Mouse (Mus musculus): ENCODE measurements at regions not wholly inside any gene's neighbourhood (a gene's known extent, or its start where the extent isn't known, plus 50 kb on each side); places are given as distances from the start of the nearest gene placed in this dataset.

DNA sequence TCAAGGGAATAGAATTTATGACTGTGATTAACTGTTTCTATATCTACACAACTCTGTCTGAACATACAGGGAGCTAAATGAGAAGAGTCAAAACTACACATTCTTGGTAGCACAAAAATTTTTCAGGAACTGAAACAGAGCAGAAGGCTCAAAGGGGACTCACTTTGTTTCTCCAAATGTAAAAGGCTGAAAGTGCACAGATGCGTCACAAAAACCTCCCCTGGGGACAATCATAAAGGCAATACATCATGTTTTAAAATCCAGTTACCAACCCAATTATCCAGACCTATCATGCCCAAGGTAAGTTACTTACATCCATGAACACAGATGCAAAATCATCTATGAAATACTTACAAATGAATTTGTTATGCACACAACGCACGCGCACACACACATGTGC, 155.0 kb upstream of the Fndc3a start:
- Histone ChIP-seq H3K27me3 (ENCODE audit: control insufficient read depth, insufficient read depth, low read length) (no peaks in the 10 kb centered on the region), H3K4me3 (ENCODE audit: low read length) (no peak overlapping the region), H3K9ac (ENCODE audit: low read length) (no peak overlapping the region), H3K4me1 (ENCODE audit: control insufficient read depth, insufficient read depth, low read length) (no peaks in the 10 kb centered on the region), H3K36me3 (ENCODE audit: control insufficient read depth, insufficient read depth) (no peaks in the 10 kb centered on the region), H3K27ac (ENCODE audit: low read length) (no peak overlapping the region), H3K9me3 (replicated peaks; ENCODE audit: control insufficient read depth, low read length) (no peaks in the 10 kb centered on the region), H3K4me2 (ENCODE audit: low read depth, low read length) (no peak overlapping the region)
- ATAC-seq (replicated peaks; ENCODE audit: extremely low read depth, insufficient read depth, low FRiP score) = no peak
- WGBS = 88% methylated on average over 4 of the region's 4 CpGs

DNA sequence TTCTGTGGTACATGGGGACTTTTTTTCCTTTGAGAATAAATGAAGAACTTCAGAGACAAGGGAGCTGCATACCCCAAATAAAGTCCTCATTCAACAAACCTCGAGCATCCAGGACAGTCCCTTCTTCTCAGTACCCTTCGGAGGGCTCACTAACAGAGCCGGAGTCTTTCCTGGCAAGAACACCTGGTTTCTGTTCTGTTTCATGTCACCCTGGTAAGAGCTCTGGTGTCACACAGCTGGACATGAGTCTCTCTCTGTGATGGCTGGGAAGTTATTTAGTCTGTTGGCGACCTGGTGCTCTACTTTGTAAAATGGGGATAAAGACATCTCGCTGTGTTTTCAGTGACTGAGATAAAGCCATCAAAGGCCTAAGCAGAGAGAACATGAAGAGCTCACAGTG, 154.3 kb upstream of the Fndc3a start:
- no peaks in the 10 kb centered on the region for H3K27me3 ChIP-seq (ENCODE audit: control insufficient read depth, insufficient read depth, low read length)
- WGBS = 40% methylated on average over 5 of the region's 5 CpGs
- ATAC-seq (replicated peaks; ENCODE audit: extremely low read depth, insufficient read depth, low FRiP score) = no peak

DNA sequence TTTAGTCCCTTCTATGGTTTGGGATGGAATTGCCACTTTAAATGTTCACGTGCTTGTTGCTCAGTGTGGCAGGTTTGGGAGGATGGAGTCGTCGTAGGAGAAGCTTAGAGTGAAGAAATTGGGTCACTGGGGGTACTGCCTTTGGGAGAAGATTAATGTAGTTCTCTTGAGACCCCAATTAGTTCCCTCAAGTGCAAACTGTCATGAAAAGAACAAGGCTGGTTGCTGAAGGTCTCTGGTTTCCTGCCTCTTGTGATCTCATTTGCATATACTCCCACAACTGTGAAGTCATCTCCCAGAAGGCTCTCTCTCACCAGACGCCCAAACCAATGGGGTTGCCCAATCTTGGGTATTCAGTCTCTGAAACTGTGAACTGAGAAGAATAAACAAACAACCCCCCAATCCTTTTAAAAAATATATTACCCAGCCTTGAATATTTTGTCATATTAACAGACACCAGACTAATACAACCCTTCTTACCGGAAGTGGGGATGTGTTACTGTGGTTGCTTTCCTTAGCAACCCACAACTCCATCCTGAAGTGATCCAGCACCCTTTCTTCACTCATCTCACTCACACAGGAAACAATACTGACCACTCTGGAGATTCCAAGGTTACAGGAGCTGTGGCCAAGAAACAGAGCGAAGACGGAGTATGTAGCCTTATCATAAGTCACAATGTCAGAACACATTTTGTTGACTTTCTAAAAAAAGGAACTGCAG, 153.2 kb upstream of the Fndc3a start:
- Histone ChIP-seq H3K4me2 (ENCODE audit: low read depth, low read length) (no peak overlapping the region), H3K27ac (ENCODE audit: low read length) (no peak overlapping the region), H3K4me3 (ENCODE audit: low read length) (no peak overlapping the region), H3K27me3 (ENCODE audit: control insufficient read depth, insufficient read depth, low read length) (no peaks in the 10 kb centered on the region), H3K9me3 (replicated peaks; ENCODE audit: control insufficient read depth, low read length) (no peaks in the 10 kb centered on the region; the same call in 1 of the 2 replicates), H3K9ac (ENCODE audit: low read length) (no peak overlapping the region), H3K36me3 (ENCODE audit: control insufficient read depth, insufficient read depth) (no peaks in the 10 kb centered on the region), H3K4me1 (ENCODE audit: control insufficient read depth, insufficient read depth, low read length) (no peaks in the 10 kb centered on the region)
- ATAC-seq (replicated peaks; ENCODE audit: extremely low read depth, insufficient read depth, low FRiP score) = no peak
- 67% methylated on average over 7 of the region's 7 CpGs for WGBS

More for the DNA sequence above, 154.3 kb upstream of the Fndc3a start:
- H3K4me3 ChIP-seq (ENCODE audit: low read length) = no peak overlapping the region
- no peak overlapping the region for H3K9ac ChIP-seq (ENCODE audit: low read length)
- H3K9me3 ChIP-seq (replicated peaks; ENCODE audit: control insufficient read depth, low read length) = no peaks in the 10 kb centered on the region
- H3K36me3 ChIP-seq (ENCODE audit: control insufficient read depth, insufficient read depth) = no peaks in the 10 kb centered on the region
- H3K4me1 ChIP-seq (ENCODE audit: control insufficient read depth, insufficient read depth, low read length) = no peaks in the 10 kb centered on the region
- no peak overlapping the region; the same call in 1 of the 2 replicates for H3K27ac ChIP-seq (ENCODE audit: low read length)
- no peak overlapping the region for H3K4me2 ChIP-seq (ENCODE audit: low read depth, low read length)

DNA sequence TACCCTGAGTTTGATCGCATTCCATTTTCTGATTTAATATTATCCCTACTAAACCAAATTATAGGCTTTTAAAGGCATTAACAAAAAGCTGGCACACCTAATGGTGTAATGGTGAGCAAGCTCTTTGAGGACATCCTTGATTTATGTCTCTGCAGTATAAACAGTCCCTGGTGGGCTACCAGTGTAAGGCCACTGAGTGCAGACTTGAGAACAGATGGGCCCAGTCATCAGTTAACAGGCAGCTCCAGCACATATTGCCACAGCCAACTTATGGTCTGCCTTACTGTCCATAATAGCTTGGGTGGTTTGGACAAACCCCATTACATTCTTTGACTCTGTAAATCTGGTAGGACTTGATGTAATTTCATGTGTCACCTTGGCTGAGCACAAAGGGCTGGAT, 144.4 kb upstream of the Fndc3a start:
- 86% methylated on average over 1 of the region's 1 CpGs for WGBS

DNA sequence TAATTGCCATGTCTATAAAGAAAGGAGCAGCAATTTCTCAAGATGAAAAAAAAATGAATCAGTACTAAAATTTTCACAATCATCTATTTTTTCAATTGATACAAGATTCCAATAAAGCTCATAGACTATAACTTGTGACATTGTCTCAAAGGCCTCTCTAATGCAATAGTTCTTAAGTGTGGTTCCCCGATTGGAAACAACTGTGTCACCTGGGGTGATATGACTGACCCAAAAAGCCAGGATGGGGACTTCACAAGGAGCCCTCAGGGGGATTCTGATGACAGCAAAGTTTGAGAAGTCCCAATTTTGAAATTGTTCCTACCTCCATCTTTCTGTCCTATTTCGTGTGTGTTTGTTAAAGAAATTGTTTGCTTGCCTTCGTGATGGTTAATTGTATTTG, 143.3 kb upstream of the Fndc3a start:
- H3K27me3 ChIP-seq (ENCODE audit: control insufficient read depth, insufficient read depth, low read length) = no peaks in the 10 kb centered on the region
- no peak overlapping the region for H3K27ac ChIP-seq (ENCODE audit: low read length)
- H3K4me3 ChIP-seq (ENCODE audit: low read length) = no peak overlapping the region
- no peaks in the 10 kb centered on the region for H3K4me1 ChIP-seq (ENCODE audit: control insufficient read depth, insufficient read depth, low read length)
- no peaks in the 10 kb centered on the region; the same call in 1 of the 2 replicates for H3K9me3 ChIP-seq (replicated peaks; ENCODE audit: control insufficient read depth, low read length)
- ATAC-seq (replicated peaks; ENCODE audit: extremely low read depth, insufficient read depth, low FRiP score) = no peak
- no peaks in the 10 kb centered on the region for H3K36me3 ChIP-seq (ENCODE audit: control insufficient read depth, insufficient read depth)
- no peak overlapping the region for H3K9ac ChIP-seq (ENCODE audit: low read length)
- no peak overlapping the region for H3K4me2 ChIP-seq (ENCODE audit: low read depth, low read length)
- WGBS = 72% methylated on average over 3 of the region's 3 CpGs

More for the DNA sequence above, 144.4 kb upstream of the Fndc3a start:
- H3K4me3 ChIP-seq (ENCODE audit: low read length) = no peak overlapping the region
- H3K9me3 ChIP-seq (replicated peaks; ENCODE audit: control insufficient read depth, low read length) = no peaks in the 10 kb centered on the region; the same call in 1 of the 2 replicates
- no peaks in the 10 kb centered on the region for H3K4me1 ChIP-seq (ENCODE audit: control insufficient read depth, insufficient read depth, low read length)
- H3K4me2 ChIP-seq (ENCODE audit: low read depth, low read length) = no peak overlapping the region
- no peaks in the 10 kb centered on the region for H3K27me3 ChIP-seq (ENCODE audit: control insufficient read depth, insufficient read depth, low read length)
- H3K36me3 ChIP-seq (ENCODE audit: control insufficient read depth, insufficient read depth) = no peaks in the 10 kb centered on the region
- no peak for ATAC-seq (replicated peaks; ENCODE audit: extremely low read depth, insufficient read depth, low FRiP score)
- no peak overlapping the region for H3K27ac ChIP-seq (ENCODE audit: low read length)
- no peak overlapping the region for H3K9ac ChIP-seq (ENCODE audit: low read length)

DNA sequence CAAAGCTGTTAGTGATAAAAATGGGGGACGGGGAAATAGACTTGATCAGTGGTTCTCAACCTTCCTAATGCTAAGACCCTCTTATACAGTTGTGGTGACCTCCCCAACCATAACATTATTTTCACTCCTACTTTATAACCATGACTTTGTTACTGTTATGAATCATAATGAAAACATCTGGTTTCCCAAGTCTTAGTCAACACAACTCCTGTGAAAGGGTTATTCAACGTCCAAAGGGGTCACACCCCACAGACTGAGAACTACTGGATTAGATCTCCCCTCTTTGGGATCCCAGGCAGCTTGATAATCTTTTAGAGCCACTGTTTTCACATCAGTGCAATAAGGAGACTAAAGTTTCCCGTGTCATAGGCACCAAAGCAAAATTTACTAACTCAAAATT, 141.1 kb upstream of the Fndc3a start:
- no peak for ATAC-seq (replicated peaks; ENCODE audit: extremely low read depth, insufficient read depth, low FRiP score)
- Histone ChIP-seq H3K4me2 (ENCODE audit: low read depth, low read length) (no peak overlapping the region), H3K36me3 (ENCODE audit: control insufficient read depth, insufficient read depth) (no peaks in the 10 kb centered on the region), H3K9me3 (replicated peaks; ENCODE audit: control insufficient read depth, low read length) (no peaks in the 10 kb centered on the region), H3K9ac (ENCODE audit: low read length) (no peak overlapping the region), H3K27ac (ENCODE audit: low read length) (no peak overlapping the region), H3K4me3 (ENCODE audit: low read length) (no peak overlapping the region), H3K27me3 (ENCODE audit: control insufficient read depth, insufficient read depth, low read length) (no peaks in the 10 kb centered on the region), H3K4me1 (ENCODE audit: control insufficient read depth, insufficient read depth, low read length) (no peaks in the 10 kb centered on the region)
- 64% methylated on average over 3 of the region's 3 CpGs for WGBS

DNA sequence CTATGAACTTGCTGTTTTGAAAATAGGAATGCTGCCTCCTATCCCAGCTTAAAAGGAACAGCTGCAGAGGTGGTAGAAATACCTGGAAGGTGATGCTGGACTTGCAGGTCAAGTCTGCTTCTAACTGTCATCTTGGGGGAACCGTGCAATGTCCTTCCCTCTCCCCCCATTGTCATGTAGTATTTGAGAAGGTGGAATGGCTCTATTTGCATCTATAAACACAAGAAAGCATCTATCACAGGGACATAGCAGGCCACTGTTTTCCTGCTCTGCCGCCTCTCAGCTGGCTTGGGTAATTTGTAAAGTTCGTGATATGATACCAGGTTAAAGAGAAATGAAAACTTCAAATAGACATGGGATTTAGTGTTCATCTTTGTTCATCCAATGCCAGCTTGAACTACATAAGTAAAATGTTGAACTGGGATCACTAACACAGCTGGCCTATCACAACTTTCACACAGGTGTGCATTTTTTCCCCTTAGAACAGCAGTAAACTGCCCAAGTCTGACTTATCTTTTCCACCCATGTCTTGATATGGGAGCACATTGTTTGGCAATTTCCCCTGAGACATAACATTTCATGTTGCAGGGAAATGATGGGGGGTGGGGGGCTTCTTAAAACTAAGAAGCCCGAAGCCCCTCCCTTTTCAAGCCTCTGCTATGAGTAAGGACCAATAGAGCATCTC, 138.6 kb upstream of the Fndc3a start:
- no peak overlapping the region for H3K4me3 ChIP-seq (ENCODE audit: low read length)
- no peak overlapping the region for H3K4me2 ChIP-seq (ENCODE audit: low read depth, low read length)
- H3K27me3 ChIP-seq (ENCODE audit: control insufficient read depth, insufficient read depth, low read length) = no peaks in the 10 kb centered on the region
- 75% methylated on average over 4 of the region's 4 CpGs for WGBS
- H3K9me3 ChIP-seq (replicated peaks; ENCODE audit: control insufficient read depth, low read length) = no peaks in the 10 kb centered on the region
- no peaks in the 10 kb centered on the region for H3K36me3 ChIP-seq (ENCODE audit: control insufficient read depth, insufficient read depth)
- no peaks in the 10 kb centered on the region for H3K4me1 ChIP-seq (ENCODE audit: control insufficient read depth, insufficient read depth, low read length)
- no peak overlapping the region for H3K9ac ChIP-seq (ENCODE audit: low read length)
- no peak overlapping the region for H3K27ac ChIP-seq (ENCODE audit: low read length)
- ATAC-seq (replicated peaks; ENCODE audit: extremely low read depth, insufficient read depth, low FRiP score) = no peak

DNA sequence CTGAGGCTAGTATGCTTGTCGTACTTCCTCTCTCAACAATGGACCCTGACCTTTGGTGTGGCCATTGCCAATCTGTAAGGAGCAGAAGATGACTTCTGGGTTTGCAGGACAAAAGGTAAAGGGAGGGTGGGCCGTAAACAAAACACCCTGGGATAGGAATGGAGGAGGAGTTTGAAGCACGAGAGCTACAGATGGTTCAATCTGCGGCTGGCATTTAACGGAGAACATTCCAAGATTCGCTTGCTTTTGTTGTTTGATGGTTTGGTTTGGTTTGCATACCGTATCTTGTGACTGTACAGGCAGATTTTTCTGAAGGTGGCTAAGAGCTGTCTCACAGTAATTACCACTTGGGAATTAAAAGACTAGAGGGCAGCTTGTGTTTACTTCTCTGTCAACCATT, 137.7 kb upstream of the Fndc3a start:
- Histone ChIP-seq H3K27ac (ENCODE audit: low read length) (no peak overlapping the region), H3K9me3 (replicated peaks; ENCODE audit: control insufficient read depth, low read length) (no peaks in the 10 kb centered on the region), H3K4me2 (ENCODE audit: low read depth, low read length) (no peak overlapping the region), H3K27me3 (ENCODE audit: control insufficient read depth, insufficient read depth, low read length) (no peaks in the 10 kb centered on the region), H3K4me3 (ENCODE audit: low read length) (no peak overlapping the region), H3K4me1 (ENCODE audit: control insufficient read depth, insufficient read depth, low read length) (no peaks in the 10 kb centered on the region), H3K36me3 (ENCODE audit: control insufficient read depth, insufficient read depth) (no peaks in the 10 kb centered on the region), H3K9ac (ENCODE audit: low read length) (no peak overlapping the region)
- 67% methylated on average over 7 of the region's 7 CpGs for WGBS
- ATAC-seq (replicated peaks; ENCODE audit: extremely low read depth, insufficient read depth, low FRiP score) = no peak

DNA sequence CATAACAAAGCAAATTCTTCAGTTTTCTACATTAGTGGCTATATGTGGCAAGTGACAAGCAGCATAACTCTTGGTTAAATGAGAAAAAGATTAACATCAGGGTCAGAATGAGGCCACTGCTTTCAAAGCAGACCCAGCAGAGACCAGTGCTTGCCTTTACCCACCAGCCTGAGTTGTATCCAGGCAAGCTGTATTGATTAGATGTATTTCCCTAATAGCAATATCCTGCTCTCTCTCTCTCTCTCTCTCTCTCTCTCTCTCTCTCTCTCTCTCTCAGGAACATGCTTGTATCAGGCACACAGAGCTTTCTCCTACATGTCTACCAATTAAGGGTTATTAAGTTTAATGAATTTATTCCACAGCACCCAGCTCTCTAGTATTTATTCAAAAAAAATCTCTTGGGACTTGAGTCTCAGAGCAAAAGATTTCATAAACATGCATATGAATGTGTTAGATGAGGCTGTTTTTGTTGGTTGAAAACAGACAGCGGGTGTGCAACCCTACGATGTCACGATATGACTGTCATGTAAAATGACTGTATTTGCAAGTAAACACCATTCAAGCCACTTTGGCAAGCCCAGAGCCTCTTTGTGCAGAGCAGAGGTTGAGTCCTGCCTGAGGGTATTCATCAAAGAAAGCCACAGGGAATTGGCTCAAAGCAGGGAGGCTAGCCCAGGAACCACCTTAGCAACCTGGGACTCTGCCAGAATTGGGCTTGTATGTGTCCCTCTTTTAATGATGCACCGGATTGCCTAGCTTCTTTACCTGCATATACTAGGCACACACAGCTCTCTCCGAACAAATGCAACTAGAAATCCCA, 136.0 kb upstream of the Fndc3a start:
- no peaks in the 10 kb centered on the region for H3K4me1 ChIP-seq (ENCODE audit: control insufficient read depth, insufficient read depth, low read length)
- no peak overlapping the region for H3K4me3 ChIP-seq (ENCODE audit: low read length)
- no peak overlapping the region for H3K27ac ChIP-seq (ENCODE audit: low read length)
- WGBS = 81% methylated on average over 5 of the region's 5 CpGs
- no peak for ATAC-seq (replicated peaks; ENCODE audit: extremely low read depth, insufficient read depth, low FRiP score)
- no peak overlapping the region for H3K9ac ChIP-seq (ENCODE audit: low read length)
- H3K9me3 ChIP-seq (replicated peaks; ENCODE audit: control insufficient read depth, low read length) = no peaks in the 10 kb centered on the region
- H3K36me3 ChIP-seq (ENCODE audit: control insufficient read depth, insufficient read depth) = no peaks in the 10 kb centered on the region
- H3K4me2 ChIP-seq (ENCODE audit: low read depth, low read length) = no peak overlapping the region
- no peaks in the 10 kb centered on the region for H3K27me3 ChIP-seq (ENCODE audit: control insufficient read depth, insufficient read depth, low read length)
